In genomic region chr14:118363391-118363821, GRCm38 (mm10) we compare ENCODE assay signal across 12 mouse cellular contexts.
DNase-seq lines count a peak whose midpoint lies in the region; ATAC-seq and TF ChIP-seq lines count a peak whose summit lies in the region.
"Had no signal": no experiment of that assay in that cellular context is flagged by ENCODE, and none has a peak within 500 bp of the region (broad histone marks: within the 10 kb centered on the region; RNA-seq: fewer than 3 reads in every experiment).

No protein-coding gene starts in this region.

- no peak overlapping the region for H3K9ac ChIP-seq in kidney, embryonic 15.5 days
- H3K9ac ChIP-seq in hindbrain, embryonic 14.5 days: peak overlapping the region; percentile 33; the same call in 1 of the 2 replicates
- H3K9ac ChIP-seq in midbrain, postnatal 0 days (replicated peaks; ENCODE audit: low read length, poor library complexity, severe bottlenecking): no peak overlapping the region
- H3K9ac ChIP-seq: liver, embryonic 13.5 days; stomach, embryonic 15.5 days had no signal

- no peaks in the 10 kb centered on the region for H3K36me3 ChIP-seq in kidney, embryonic 15.5 days
- H3K36me3 ChIP-seq in embryonic facial prominence, embryonic 10.5 days (replicated peaks): no peaks in the 10 kb centered on the region
- no peaks in the 10 kb centered on the region for H3K36me3 ChIP-seq in hindbrain, embryonic 14.5 days (replicated peaks; ENCODE audit: control insufficient read depth, insufficient read depth)
- no peaks in the 10 kb centered on the region for H3K36me3 ChIP-seq in midbrain, postnatal 0 days (ENCODE audit: insufficient read depth, low read length)
- H3K36me3 ChIP-seq: liver, embryonic 13.5 days; stomach, embryonic 15.5 days had no signal

- no peaks in the 10 kb centered on the region for H3K9me3 ChIP-seq in kidney, embryonic 15.5 days (replicated peaks)
- no peaks in the 10 kb centered on the region for H3K9me3 ChIP-seq in embryonic facial prominence, embryonic 10.5 days
- H3K9me3 ChIP-seq in hindbrain, embryonic 14.5 days (ENCODE audit: control insufficient read depth, low read length): no peaks in the 10 kb centered on the region
- no peaks in the 10 kb centered on the region for H3K9me3 ChIP-seq in midbrain, postnatal 0 days (ENCODE audit: low read length)
- H3K9me3 ChIP-seq: liver, embryonic 13.5 days; stomach, embryonic 15.5 days had no signal

- no peak for ATAC-seq in kidney, embryonic 15.5 days (replicated peaks; ENCODE audit: low FRiP score)
- peak; percentile 61 for ATAC-seq in hindbrain, embryonic 14.5 days (ENCODE audit: low FRiP score)
- ATAC-seq in midbrain, postnatal 0 days (ENCODE audit: low FRiP score): no peak

- no peak for TF ChIP-seq CTCF in midbrain, postnatal 0 days (IDR thresholded peaks at IDR 0.05)

- peak overlapping the region; percentile 52 for H3K4me2 ChIP-seq in kidney, embryonic 15.5 days
- peak overlapping the region; percentile 28 for H3K4me2 ChIP-seq in hindbrain, embryonic 14.5 days (replicated peaks)
- 0 out of 2 replicates have a peak overlapping the region, but pooled peaks have one; percentile 9 for H3K4me2 ChIP-seq in midbrain, postnatal 0 days (ENCODE audit: low read depth, low read length, poor library complexity, severe bottlenecking)
- H3K4me2 ChIP-seq: liver, embryonic 13.5 days; stomach, embryonic 15.5 days had no signal

- peak overlapping the region; percentile 21 for H3K4me3 ChIP-seq in kidney, embryonic 15.5 days (replicated peaks)
- H3K4me3 ChIP-seq in embryonic facial prominence, embryonic 10.5 days: 0 out of 2 replicates have a peak overlapping the region, but pooled peaks have one; percentile 17
- no peak overlapping the region for H3K4me3 ChIP-seq in hindbrain, embryonic 14.5 days (replicated peaks; ENCODE audit: low read length)
- H3K4me3 ChIP-seq in midbrain, postnatal 0 days (ENCODE audit: low read depth, low read length): no peak overlapping the region
- H3K4me3 ChIP-seq: liver, embryonic 13.5 days; stomach, embryonic 15.5 days had no signal

- peaks cover 14% of the 10 kb centered on the region; the same call in 1 of the 2 replicates for H3K27me3 ChIP-seq in kidney, embryonic 15.5 days
- H3K27me3 ChIP-seq in embryonic facial prominence, embryonic 10.5 days (replicated peaks; ENCODE audit: low read depth, poor library complexity, severe bottlenecking): peaks cover 48% of the 10 kb centered on the region; the same call in 1 of the 2 replicates
- no peaks in the 10 kb centered on the region for H3K27me3 ChIP-seq in hindbrain, embryonic 14.5 days (ENCODE audit: control insufficient read depth, insufficient read depth, low read length)
- H3K27me3 ChIP-seq in midbrain, postnatal 0 days (ENCODE audit: insufficient read depth, low read length): no peaks in the 10 kb centered on the region
- H3K27me3 ChIP-seq: liver, embryonic 13.5 days; stomach, embryonic 15.5 days had no signal

- WGBS in kidney, embryonic 15.5 days: 38% methylated on average over 21 of the region's 21 CpGs
- 65% methylated on average over 21 of the region's 21 CpGs for WGBS in embryonic facial prominence, embryonic 10.5 days
- WGBS in hindbrain, embryonic 14.5 days: 60% methylated on average over 21 of the region's 21 CpGs
- 63% methylated on average over 21 of the region's 21 CpGs for WGBS in midbrain, postnatal 0 days

- no peak for DNase-seq in kidney, adult 18-20 months
- no peak for DNase-seq in embryonic facial prominence, embryonic 10.5 days (ENCODE audit: low spot score)
- DNase-seq in hindbrain, embryonic 14.5 days (ENCODE audit: low spot score): peak; percentile 52
- peak; percentile 49 for DNase-seq in midbrain, postnatal 0 days (ENCODE audit: low spot score)
- DNase-seq in testis, postnatal 14 days (ENCODE audit: low spot score): no peak
- DNase-seq in adrenal gland, adult 2 months: no peak
- DNase-seq: layer of hippocampus, adult 9-11 months; liver, embryonic 13.5 days; lung, postnatal 4 days; right cerebral cortex, postnatal 14 days had no signal

- H3K4me1 ChIP-seq in kidney, embryonic 15.5 days: peaks cover 3% of the 10 kb centered on the region; the same call in 1 of the 2 replicates
- H3K4me1 ChIP-seq in embryonic facial prominence, embryonic 10.5 days: peaks cover 34% of the 10 kb centered on the region
- peaks cover under 1% of the 10 kb centered on the region for H3K4me1 ChIP-seq in hindbrain, embryonic 14.5 days (replicated peaks; ENCODE audit: control insufficient read depth, insufficient read depth, low read length)
- no peaks in the 10 kb centered on the region for H3K4me1 ChIP-seq in midbrain, postnatal 0 days (ENCODE audit: insufficient read depth, low read length)
- H3K4me1 ChIP-seq: liver, embryonic 13.5 days; stomach, embryonic 15.5 days had no signal

- no peak overlapping the region for H3K27ac ChIP-seq in kidney, embryonic 15.5 days
- H3K27ac ChIP-seq in embryonic facial prominence, embryonic 10.5 days (replicated peaks): no peak overlapping the region
- peak overlapping the region; percentile 55; the same call in 1 of the 2 replicates for H3K27ac ChIP-seq in hindbrain, embryonic 14.5 days
- H3K27ac ChIP-seq in midbrain, postnatal 0 days (ENCODE audit: low read depth, low read length): no peak overlapping the region
- H3K27ac ChIP-seq: liver, embryonic 13.5 days; stomach, embryonic 15.5 days had no signal

Comparison
In these comparisons a context has a peak if more than half of its experiments do, and no peak if none do; other contexts are left out.
1. H3K4me3 ChIP-seq: peak in kidney, embryonic 15.5 days (single experiment) and embryonic facial prominence, embryonic 10.5 days (single experiment); none in hindbrain, embryonic 14.5 days (single experiment) and midbrain, postnatal 0 days (single experiment).
2. DNase-seq: peak in hindbrain, embryonic 14.5 days (single experiment) and midbrain, postnatal 0 days (single experiment); none in kidney, adult 18-20 months (single experiment), embryonic facial prominence, embryonic 10.5 days (single experiment), testis, postnatal 14 days (single experiment) and adrenal gland, adult 2 months (single experiment).
3. Peak in every context shown above with its lines, with median percentiles within 50 percentile points of each other: H3K4me2 ChIP-seq.